In the genomic region with DNA sequence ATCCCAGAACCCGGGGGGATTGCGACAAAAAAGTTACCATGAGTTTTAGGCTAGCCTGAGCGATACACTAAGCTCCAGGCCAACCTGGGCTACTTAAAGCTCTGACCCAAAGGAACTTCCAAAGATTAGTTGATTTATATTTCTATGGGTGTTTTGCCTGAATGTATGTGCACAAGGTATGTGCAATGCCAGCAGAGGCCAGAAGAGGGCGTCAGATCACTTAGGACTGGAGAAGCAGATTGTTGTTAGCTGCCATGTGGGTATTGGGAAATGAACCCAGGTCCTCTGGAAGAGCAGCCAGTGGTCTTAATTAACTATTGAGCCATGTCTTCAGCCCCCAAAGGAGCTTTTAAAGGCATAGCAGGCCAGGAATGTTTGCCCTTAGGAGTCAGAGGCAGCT, we compare ENCODE assay signal across 14 mouse cellular contexts. TPM values are rescaled to one million over a fixed set of nuclear protein-coding genes. Genes with fewer than 3 reads are reported as not detected.
DNase-seq lines count a peak whose midpoint lies in the region; ATAC-seq and TF ChIP-seq lines count a peak whose summit lies in the region.
"Had no signal": no experiment of that assay in that cellular context is flagged by ENCODE, and none has a peak within 500 bp of the region (broad histone marks: within the 10 kb centered on the region; RNA-seq: fewer than 3 reads in every experiment).

No protein-coding gene starts in this region.

- TF ChIP-seq RAD21 in MEL (IDR thresholded peaks at IDR 0.05; ENCODE audit: low read depth, low read length), result no peak

- no peaks in the 10 kb centered on the region for H3K9me3 ChIP-seq in hindbrain, postnatal 0 days (ENCODE audit: low read length)
- H3K9me3 ChIP-seq in hindbrain, embryonic 14.5 days (ENCODE audit: control insufficient read depth, low read length), result no peaks in the 10 kb centered on the region
- H3K9me3 ChIP-seq in midbrain, postnatal 0 days (ENCODE audit: low read length), result no peaks in the 10 kb centered on the region
- no peaks in the 10 kb centered on the region for H3K9me3 ChIP-seq in midbrain, embryonic 13.5 days
- H3K9me3 ChIP-seq in MEL (replicated peaks; ENCODE audit: insufficient read depth, low read length), result no peaks in the 10 kb centered on the region
- H3K9me3 ChIP-seq: forebrain, embryonic 13.5 days; stomach, embryonic 15.5 days had no signal

- DNase-seq in hindbrain, postnatal 0 days (ENCODE audit: low spot score), result no peak
- no peak for DNase-seq in hindbrain, embryonic 14.5 days (ENCODE audit: low spot score)
- no peak for DNase-seq in midbrain, postnatal 0 days (ENCODE audit: low spot score)
- peak; percentile 42 for DNase-seq in MEL (ENCODE audit: low read depth, low spot score)
- DNase-seq in testis, postnatal 14 days (ENCODE audit: low spot score), result peak; percentile 46
- DNase-seq in right cerebral cortex, postnatal 4 days, result no peak
- DNase-seq: adrenal gland, postnatal 10 days; kidney, adult 18-20 months; lung, adult 2 months; right cerebral cortex, postnatal 25 days had no signal

- H3K9ac ChIP-seq in hindbrain, postnatal 0 days (replicated peaks; ENCODE audit: low read length), result no peak overlapping the region
- no peak overlapping the region for H3K9ac ChIP-seq in hindbrain, embryonic 14.5 days
- no peak overlapping the region for H3K9ac ChIP-seq in midbrain, postnatal 0 days (replicated peaks; ENCODE audit: low read length, poor library complexity, severe bottlenecking)
- no peak overlapping the region for H3K9ac ChIP-seq in midbrain, embryonic 13.5 days (replicated peaks)
- H3K9ac ChIP-seq in MEL (ENCODE audit: control insufficient read depth, low read depth, low read length, poor library complexity, severe bottlenecking), result no peak overlapping the region
- H3K9ac ChIP-seq: forebrain, embryonic 13.5 days; heart, embryonic 12.5 days; stomach, embryonic 15.5 days had no signal

- no peak overlapping the region for H3K4me2 ChIP-seq in hindbrain, postnatal 0 days (ENCODE audit: low read depth, low read length)
- H3K4me2 ChIP-seq in hindbrain, embryonic 14.5 days (replicated peaks), result no peak overlapping the region
- H3K4me2 ChIP-seq in midbrain, postnatal 0 days (ENCODE audit: low read depth, low read length, poor library complexity, severe bottlenecking), result no peak overlapping the region
- no peak overlapping the region for H3K4me2 ChIP-seq in midbrain, embryonic 13.5 days (replicated peaks)
- H3K4me2 ChIP-seq: forebrain, embryonic 13.5 days; heart, embryonic 12.5 days; stomach, embryonic 15.5 days had no signal

- TF ChIP-seq EP300 in MEL (IDR thresholded peaks at IDR 0.05; ENCODE audit: low read depth in 1 of 2, low read length in 2 of 2), result no peak

- peak; percentile 53 for TF ChIP-seq CTCF in hindbrain, postnatal 0 days (IDR thresholded peaks at IDR 0.05; ENCODE audit: low read depth)
- peak; percentile 59 for TF ChIP-seq CTCF in midbrain, postnatal 0 days (IDR thresholded peaks at IDR 0.05)
- peak; percentile 44 to 49 (median 47) for TF ChIP-seq CTCF in MEL (IDR thresholded peaks at IDR 0.05 in 2 of 3, conservative IDR thresholded peaks at IDR 0.05 in 1 of 3; ENCODE audit: control insufficient read depth in 1 of 3, insufficient read depth in 1 of 3, low read depth in 2 of 3, low read length in 3 of 3, poor library complexity in 1 of 3, severe bottlenecking in 1 of 3)

- H3K27me3 ChIP-seq in hindbrain, postnatal 0 days (ENCODE audit: insufficient read depth, low read length), result peaks cover 24% of the 10 kb centered on the region
- peaks cover 63% of the 10 kb centered on the region for H3K27me3 ChIP-seq in hindbrain, embryonic 14.5 days (ENCODE audit: control insufficient read depth, insufficient read depth, low read length)
- H3K27me3 ChIP-seq in midbrain, postnatal 0 days (ENCODE audit: insufficient read depth, low read length), result peaks cover 34% of the 10 kb centered on the region
- peaks cover 80% of the 10 kb centered on the region for H3K27me3 ChIP-seq in midbrain, embryonic 13.5 days
- no peaks in the 10 kb centered on the region; a peak in 2 of 4 replicates for H3K27me3 ChIP-seq in MEL (ENCODE audit: control insufficient read depth in 1 of 2, insufficient read depth in 2 of 2, low read length in 2 of 2)

- 79% methylated on average over 4 of the region's 4 CpGs for WGBS in hindbrain, postnatal 0 days
- WGBS in hindbrain, embryonic 14.5 days, result 80% methylated on average over 4 of the region's 4 CpGs
- 85% methylated on average over 4 of the region's 4 CpGs for WGBS in midbrain, postnatal 0 days
- 79% methylated on average over 4 of the region's 4 CpGs for WGBS in midbrain, embryonic 13.5 days

- no peaks in the 10 kb centered on the region for H3K36me3 ChIP-seq in hindbrain, postnatal 0 days (ENCODE audit: insufficient read depth, low read length)
- no peaks in the 10 kb centered on the region for H3K36me3 ChIP-seq in hindbrain, embryonic 14.5 days (replicated peaks; ENCODE audit: control insufficient read depth, insufficient read depth)
- H3K36me3 ChIP-seq in midbrain, postnatal 0 days (ENCODE audit: insufficient read depth, low read length), result no peaks in the 10 kb centered on the region
- H3K36me3 ChIP-seq in midbrain, embryonic 13.5 days, result no peaks in the 10 kb centered on the region
- H3K36me3 ChIP-seq in MEL (ENCODE audit: control insufficient read depth in 1 of 2, insufficient read depth in 2 of 2, low read length in 2 of 2), result no peaks in the 10 kb centered on the region
- H3K36me3 ChIP-seq: heart, embryonic 12.5 days; stomach, embryonic 15.5 days had no signal

- no peaks in the 10 kb centered on the region for H3K4me1 ChIP-seq in hindbrain, postnatal 0 days (ENCODE audit: insufficient read depth, low read length)
- 0 out of 2 replicates have a peak, but pooled peaks cover 6% of the 10 kb centered on the region for H3K4me1 ChIP-seq in hindbrain, embryonic 14.5 days (replicated peaks; ENCODE audit: control insufficient read depth, insufficient read depth, low read length)
- H3K4me1 ChIP-seq in midbrain, postnatal 0 days (ENCODE audit: insufficient read depth, low read length), result 0 out of 2 replicates have a peak, but pooled peaks cover 4% of the 10 kb centered on the region
- peaks cover 35% of the 10 kb centered on the region for H3K4me1 ChIP-seq in midbrain, embryonic 13.5 days (replicated peaks)
- no peaks in the 10 kb centered on the region for H3K4me1 ChIP-seq in MEL (ENCODE audit: control insufficient read depth in 1 of 2, insufficient read depth in 2 of 2, low read length in 2 of 2)

- H3K27ac ChIP-seq in hindbrain, postnatal 0 days, result no peak overlapping the region
- H3K27ac ChIP-seq in hindbrain, embryonic 14.5 days, result no peak overlapping the region
- no peak overlapping the region for H3K27ac ChIP-seq in midbrain, postnatal 0 days (ENCODE audit: low read depth, low read length)
- no peak overlapping the region for H3K27ac ChIP-seq in midbrain, embryonic 13.5 days
- H3K27ac ChIP-seq in MEL (ENCODE audit: control insufficient read depth, low read depth, low read length), result no peak overlapping the region
- H3K27ac ChIP-seq: forebrain, embryonic 13.5 days; stomach, embryonic 15.5 days had no signal

- ATAC-seq in hindbrain, postnatal 0 days, result no peak
- no peak for ATAC-seq in hindbrain, embryonic 14.5 days (ENCODE audit: low FRiP score)
- ATAC-seq in midbrain, postnatal 0 days (ENCODE audit: low FRiP score), result no peak
- ATAC-seq in midbrain, embryonic 13.5 days, result no peak
- ATAC-seq: forebrain, embryonic 13.5 days had no signal

- TF ChIP-seq POLR2A in MEL (IDR thresholded peaks at IDR 0.05; ENCODE audit: control insufficient read depth in 1 of 2, insufficient read depth in 1 of 2, low read depth in 1 of 2, low read length in 2 of 2, poor library complexity in 1 of 2), result no peak

- no peaks in the 10 kb centered on the region for H3K79me2 ChIP-seq in MEL (ENCODE audit: control insufficient read depth, insufficient read depth, low read length, poor library complexity)

- H3K4me3 ChIP-seq in hindbrain, postnatal 0 days (ENCODE audit: low read length), result no peak overlapping the region
- no peak overlapping the region for H3K4me3 ChIP-seq in hindbrain, embryonic 14.5 days (replicated peaks; ENCODE audit: low read length)
- no peak overlapping the region for H3K4me3 ChIP-seq in midbrain, postnatal 0 days (ENCODE audit: low read depth, low read length)
- H3K4me3 ChIP-seq in midbrain, embryonic 13.5 days (replicated peaks), result no peak overlapping the region
- H3K4me3 ChIP-seq in MEL (ENCODE audit: control insufficient read depth in 1 of 2, insufficient read depth in 1 of 2, low read depth in 2 of 2, low read length in 2 of 2), result no peak overlapping the region
- H3K4me3 ChIP-seq: forebrain, embryonic 13.5 days; heart, embryonic 12.5 days; stomach, embryonic 15.5 days had no signal

RNA-seq across cellular contexts. Expression of gene Slc12a5, which starts 8.9 kb away (rescaled TPM):
- total RNA-seq in hindbrain, postnatal 0 days (2014; rRNA removed), result 257 TPM in 2 replicates
- 67.1 and 71.0 TPM in 2 replicates for polyA plus RNA-seq in hindbrain, postnatal 0 days (2015; fragmentation: Nextera tagmentation; extraction: Ambion mirVana)
- 62.1 and 73.6 TPM in 2 replicates for polyA plus RNA-seq in hindbrain, embryonic 14.5 days (2014; fragmentation: Nextera tagmentation; extraction: Ambion mirVana)
- total RNA-seq in midbrain, postnatal 0 days (2014; rRNA removed), result 311 and 368 TPM in 2 replicates
- polyA plus RNA-seq in midbrain, postnatal 0 days (2015; fragmentation: Nextera tagmentation; extraction: Ambion mirVana), result 83.5 and 86.4 TPM in 2 replicates
- 19.7 and 20.2 TPM in 2 replicates for polyA plus RNA-seq in midbrain, embryonic 13.5 days (2015; fragmentation: Nextera tagmentation; extraction: Ambion mirVana)
- total RNA-seq in MEL (2012; rRNA removed), result 0.36 and 0.50 TPM in 2 replicates
- 1 to 10 TPM in 1 of 2 experiments, not detected in 1; 1.3 TPM for polyA plus RNA-seq in MEL (2012; ENCODE audit: insufficient read depth in 1 of 2, insufficient read length in 2 of 2, low read depth in 1 of 2, low replicate concordance in 2 of 2, missing spikeins in 1 of 2)

RNA-seq across cellular contexts. Expression of gene Mmp9, which starts 11.2 kb away (rescaled TPM):
- total RNA-seq in hindbrain, postnatal 0 days (2014; rRNA removed), result 8.8 and 14.4 TPM in 2 replicates
- polyA plus RNA-seq in hindbrain, postnatal 0 days (2015; fragmentation: Nextera tagmentation; extraction: Ambion mirVana), result 6.7 and 7.1 TPM in 2 replicates
- 28.8 and 33.2 TPM in 2 replicates for polyA plus RNA-seq in hindbrain, embryonic 14.5 days (2014; fragmentation: Nextera tagmentation; extraction: Ambion mirVana)
- total RNA-seq in midbrain, postnatal 0 days (2014; rRNA removed), result 7.5 and 13.4 TPM in 2 replicates
- 7.1 and 8.2 TPM in 2 replicates for polyA plus RNA-seq in midbrain, postnatal 0 days (2015; fragmentation: Nextera tagmentation; extraction: Ambion mirVana)
- 17.2 and 19.5 TPM in 2 replicates for polyA plus RNA-seq in midbrain, embryonic 13.5 days (2015; fragmentation: Nextera tagmentation; extraction: Ambion mirVana)
- 0.20 and 0.23 TPM in 2 replicates for total RNA-seq in MEL (2012; rRNA removed)
- under 1 TPM in 1 of 2 experiments, not detected in 1; 0.19 TPM for polyA plus RNA-seq in MEL (2012; ENCODE audit: insufficient read depth in 1 of 2, insufficient read length in 2 of 2, low read depth in 1 of 2, low replicate concordance in 2 of 2, missing spikeins in 1 of 2)

RNA-seq across cellular contexts. Expression of gene Zfp335, which starts 40.2 kb away (rescaled TPM):
- 26.5 and 28.3 TPM in 2 replicates for total RNA-seq in hindbrain, postnatal 0 days (2014; rRNA removed)
- polyA plus RNA-seq in hindbrain, postnatal 0 days (2015; fragmentation: Nextera tagmentation; extraction: Ambion mirVana), result 9.0 and 9.2 TPM in 2 replicates
- 14.6 and 15.4 TPM in 2 replicates for polyA plus RNA-seq in hindbrain, embryonic 14.5 days (2014; fragmentation: Nextera tagmentation; extraction: Ambion mirVana)
- 28.9 and 29.0 TPM in 2 replicates for total RNA-seq in midbrain, postnatal 0 days (2014; rRNA removed)
- polyA plus RNA-seq in midbrain, postnatal 0 days (2015; fragmentation: Nextera tagmentation; extraction: Ambion mirVana), result 11.1 and 11.4 TPM in 2 replicates
- 13.5 and 15.1 TPM in 2 replicates for polyA plus RNA-seq in midbrain, embryonic 13.5 days (2015; fragmentation: Nextera tagmentation; extraction: Ambion mirVana)
- total RNA-seq in MEL (2012; rRNA removed), result 12.3 and 12.6 TPM in 2 replicates
- polyA plus RNA-seq in MEL (2012; ENCODE audit: insufficient read depth in 1 of 2, insufficient read length in 2 of 2, low read depth in 1 of 2, low replicate concordance in 2 of 2, missing spikeins in 1 of 2), result 10 to 100 TPM in 1 of 2 experiments, not detected in 1; 24.1 TPM

Comparison
In these comparisons a context has a peak if more than half of its experiments do, and no peak if none do; other contexts are left out.
1. DNase-seq: peak in MEL (single experiment) and testis, postnatal 14 days (single experiment); none in hindbrain, postnatal 0 days (single experiment), hindbrain, embryonic 14.5 days (single experiment), midbrain, postnatal 0 days (single experiment) and right cerebral cortex, postnatal 4 days (single experiment).
2. Peak in every context shown above with its lines, with median percentiles within 50 percentile points of each other: CTCF ChIP-seq.